Mouse (Mus musculus): Measurements from ENCODE around the gene Naa25.

Gene Naa25

DNA sequence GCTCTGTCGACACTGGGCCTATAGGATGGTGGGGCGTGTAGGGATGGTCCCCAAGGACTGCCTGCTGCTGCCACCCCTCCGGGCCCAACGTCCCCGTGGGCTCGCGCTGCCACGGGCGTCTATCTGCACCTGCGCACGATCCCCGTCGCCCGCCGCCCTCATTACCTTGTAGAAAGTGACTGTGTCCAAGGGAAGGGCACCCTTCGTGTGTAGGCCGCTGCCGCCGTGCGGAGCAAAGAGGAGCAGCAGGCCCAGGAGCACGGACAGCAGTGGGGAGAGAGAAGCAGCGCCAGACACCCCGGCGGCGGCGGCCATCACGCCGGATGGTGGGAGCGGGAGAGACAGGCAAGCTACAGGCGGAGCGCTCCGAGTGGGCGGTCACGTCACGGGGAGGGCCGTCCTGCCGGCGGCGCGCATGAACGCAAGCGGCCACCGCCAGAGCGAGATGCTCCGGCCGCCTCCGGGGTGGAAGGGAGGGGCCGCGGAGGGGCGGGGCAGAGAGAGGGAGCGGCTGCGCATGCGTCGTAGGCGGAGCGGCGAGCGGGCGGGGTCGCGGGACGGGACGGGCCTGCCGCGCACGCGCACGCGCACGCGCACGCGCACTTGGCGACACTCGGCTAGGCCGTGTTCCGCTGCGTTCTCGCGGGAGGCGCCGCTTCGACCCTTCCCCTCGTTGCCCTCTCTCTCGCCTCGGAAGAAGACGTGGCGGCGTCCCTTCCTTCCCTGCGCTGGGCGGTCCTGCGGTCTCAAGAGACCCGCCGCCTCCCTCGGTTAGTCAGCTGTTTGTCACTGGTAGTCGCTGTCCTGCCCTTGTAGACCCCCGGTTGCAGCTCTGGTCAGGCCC, 54.5 kb downstream of the Naa25 start, which contains the start of gene Erp29:
Gene Erp29, minus strand, starts transcription at position 481 of the 844 bp plus-strand sequence.
- DNase-seq (ENCODE audit: low spot score in 2 of 2): peak; percentile 98

DNA sequence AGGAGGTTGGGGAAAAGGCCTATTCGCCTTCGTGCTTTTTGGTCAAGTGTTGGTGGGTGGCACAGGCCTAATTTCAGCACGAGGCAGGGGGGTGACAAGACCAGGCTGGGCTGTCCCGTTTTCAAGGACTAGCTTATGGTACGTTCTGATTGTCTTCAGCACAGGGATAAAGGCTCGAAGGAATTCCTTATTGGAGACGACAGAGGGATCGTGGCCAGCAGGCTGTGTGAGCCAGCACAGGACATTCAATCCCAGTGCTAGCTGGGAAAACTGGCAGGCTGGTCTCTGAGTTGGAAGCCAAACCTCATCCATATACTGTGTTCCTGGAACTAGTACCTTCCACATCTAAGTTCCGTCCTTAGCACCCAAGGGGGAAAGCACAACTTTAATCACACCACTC, 55.2 kb downstream of the Naa25 start:
- no peak for DNase-seq (ENCODE audit: low spot score in 2 of 2)

DNA sequence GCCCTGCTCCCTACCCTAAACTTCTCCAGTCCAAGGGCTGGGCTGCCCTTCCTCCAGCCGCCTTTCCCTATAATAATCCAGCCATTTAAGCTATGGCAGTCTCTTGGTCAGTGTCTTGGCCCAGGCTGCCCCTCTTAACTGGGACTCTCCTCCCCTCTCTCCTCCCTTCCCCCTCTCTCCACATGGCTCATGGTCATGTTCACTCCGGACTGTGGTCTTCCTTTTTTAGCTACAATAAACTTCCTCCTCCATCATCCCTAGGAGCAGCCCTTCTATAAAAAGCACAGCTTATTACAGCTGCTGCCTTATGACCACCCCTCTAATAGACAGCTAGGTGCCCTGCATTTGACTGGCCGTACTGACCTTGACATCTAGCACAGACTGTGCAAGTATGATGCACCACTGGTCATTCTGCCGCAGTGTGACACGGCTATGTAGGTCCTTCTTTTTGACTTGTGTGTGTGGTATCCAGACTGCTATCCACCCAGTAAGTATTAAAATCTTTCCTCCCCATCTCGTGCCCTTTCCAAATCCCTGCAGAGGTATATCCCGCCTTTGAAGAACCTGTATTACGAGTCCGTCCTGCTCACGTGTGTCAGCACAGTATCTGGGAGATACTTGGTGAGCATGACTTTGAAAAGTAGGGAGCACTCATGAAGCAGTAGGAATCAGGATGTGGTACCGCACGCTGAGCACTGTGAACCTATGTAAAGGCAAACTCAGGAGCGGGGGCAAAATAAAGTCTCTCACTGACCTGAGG, 56.2 kb downstream of the Naa25 start:
- DNase-seq (ENCODE audit: low spot score in 2 of 2): peak; percentile 40 to 42

DNA sequence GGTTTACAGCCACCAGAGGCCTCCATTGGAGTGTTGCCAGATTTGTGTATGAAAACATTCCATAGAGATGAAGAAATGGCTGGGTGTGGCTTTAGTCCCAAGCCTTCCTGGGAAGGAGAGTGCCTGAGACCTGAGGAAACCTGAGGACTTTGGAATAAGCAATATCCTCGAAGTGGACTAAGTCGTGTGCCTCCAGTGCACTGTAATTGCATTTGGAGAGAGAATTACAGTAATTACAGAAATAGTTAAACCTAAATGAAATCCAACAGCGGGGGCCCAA, 56.7 kb downstream of the Naa25 start:
- DNase-seq (ENCODE audit: low spot score in 2 of 2): no peak

DNA sequence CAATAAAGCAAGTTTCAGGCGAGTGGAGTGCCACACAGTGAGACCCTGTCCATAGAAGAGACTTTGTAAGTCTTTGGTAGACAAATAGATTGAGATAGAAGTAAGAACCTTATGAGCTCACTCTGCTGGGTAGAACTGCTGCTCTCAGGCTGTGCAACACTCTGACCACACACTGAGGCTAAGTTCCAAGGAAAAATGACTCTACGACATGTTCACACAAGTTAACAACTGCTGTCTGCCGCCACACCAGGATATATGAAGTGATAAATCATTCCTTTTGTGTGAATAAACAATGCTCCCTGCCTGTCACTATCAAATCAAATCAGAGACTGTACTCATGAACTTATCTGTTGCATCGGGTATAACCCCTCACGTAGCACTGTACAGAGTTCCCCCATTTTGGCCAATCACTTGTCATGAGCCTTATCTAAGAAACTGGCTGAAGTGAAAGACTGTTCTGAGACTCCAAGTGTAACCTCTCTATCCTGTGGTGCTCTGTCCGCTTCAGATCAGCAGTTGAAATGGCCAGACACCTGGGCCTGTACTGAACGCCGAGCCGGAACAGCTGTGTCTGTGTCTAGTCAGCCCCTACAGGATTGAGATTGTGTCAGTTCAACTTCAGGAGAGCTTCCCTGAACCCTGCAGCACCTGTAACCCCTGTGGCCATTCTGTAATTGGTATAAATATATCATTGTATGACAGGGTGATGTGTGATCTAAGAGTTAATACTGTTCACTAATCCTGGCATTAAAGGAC, 58.0 kb downstream of the Naa25 start:
- DNase-seq (ENCODE audit: low spot score in 2 of 2): no peak

DNA sequence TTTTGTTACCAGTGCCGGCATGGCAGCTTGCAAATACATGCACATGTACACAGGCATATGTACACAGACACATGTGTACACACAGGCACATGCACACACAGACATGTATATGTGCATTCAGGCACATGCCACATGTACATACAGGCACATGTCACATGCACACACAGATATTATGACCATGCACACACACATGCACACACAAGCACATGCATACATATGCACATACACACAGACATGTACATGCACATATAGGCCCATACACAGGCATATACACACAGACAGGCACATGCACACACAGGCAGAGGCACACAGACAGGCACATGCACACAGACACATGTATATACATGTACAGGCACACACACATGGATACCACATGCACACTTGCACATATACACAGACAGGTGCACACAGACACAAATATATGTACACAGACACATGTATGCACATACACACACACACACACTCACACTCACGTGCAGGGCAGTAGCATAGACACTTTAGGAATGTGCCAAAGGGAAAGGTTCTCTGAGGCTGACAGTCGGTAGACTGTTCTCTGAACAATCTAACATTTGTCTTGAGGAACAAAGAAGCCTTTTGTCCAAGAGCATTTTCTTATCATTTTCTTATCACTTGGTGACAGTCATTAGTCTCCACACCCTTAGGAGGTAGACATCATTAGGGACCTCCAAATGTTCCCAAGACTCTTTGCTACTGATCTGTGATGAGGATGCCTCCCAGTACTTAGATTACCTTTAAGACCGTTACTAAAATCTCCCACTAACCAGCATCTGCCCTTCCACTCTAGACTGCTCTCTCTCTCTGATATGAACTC, 63.8 kb downstream of the Naa25 start:
- DNase-seq (ENCODE audit: low spot score in 2 of 2): no peak

DNA sequence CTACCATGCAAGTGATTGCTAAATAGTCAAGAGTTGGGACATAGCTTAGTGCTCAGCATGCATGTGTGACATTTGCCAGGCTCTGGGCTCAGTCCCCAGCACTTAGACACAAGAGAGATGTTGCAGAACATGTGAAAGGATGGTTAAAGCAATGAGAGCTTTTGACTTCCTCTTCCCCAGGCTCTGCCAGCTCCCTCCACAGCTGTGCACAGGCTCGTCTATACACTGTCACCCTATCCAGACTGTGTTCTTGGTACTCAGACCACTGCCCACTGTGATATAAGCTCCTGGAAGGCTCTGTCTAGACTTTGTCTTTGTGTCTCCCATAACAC, 64.4 kb downstream of the Naa25 start:
- no peak for DNase-seq (ENCODE audit: low spot score in 2 of 2)

DNA sequence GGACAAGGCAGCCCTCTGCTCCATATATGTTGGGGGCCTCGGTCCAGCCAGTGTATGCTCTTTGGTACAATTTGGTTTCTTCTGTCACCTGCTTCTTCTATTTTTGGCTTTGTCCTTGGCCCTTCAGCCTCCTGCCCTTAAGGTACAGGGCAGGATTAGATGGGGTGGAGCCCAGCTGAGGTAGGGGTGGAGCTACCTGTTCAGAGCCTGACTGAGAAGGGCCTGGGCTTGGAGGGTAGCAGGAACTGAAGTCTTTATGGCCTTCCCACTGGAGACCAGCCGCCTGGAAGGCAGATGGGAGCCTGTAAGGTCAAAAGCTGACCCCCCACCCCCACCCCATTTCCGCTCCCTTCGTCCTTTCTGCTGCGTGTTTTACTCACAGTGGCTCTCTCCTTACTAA, 65.2 kb downstream of the Naa25 start:
- no peak for DNase-seq (ENCODE audit: low spot score in 2 of 2)

DNA sequence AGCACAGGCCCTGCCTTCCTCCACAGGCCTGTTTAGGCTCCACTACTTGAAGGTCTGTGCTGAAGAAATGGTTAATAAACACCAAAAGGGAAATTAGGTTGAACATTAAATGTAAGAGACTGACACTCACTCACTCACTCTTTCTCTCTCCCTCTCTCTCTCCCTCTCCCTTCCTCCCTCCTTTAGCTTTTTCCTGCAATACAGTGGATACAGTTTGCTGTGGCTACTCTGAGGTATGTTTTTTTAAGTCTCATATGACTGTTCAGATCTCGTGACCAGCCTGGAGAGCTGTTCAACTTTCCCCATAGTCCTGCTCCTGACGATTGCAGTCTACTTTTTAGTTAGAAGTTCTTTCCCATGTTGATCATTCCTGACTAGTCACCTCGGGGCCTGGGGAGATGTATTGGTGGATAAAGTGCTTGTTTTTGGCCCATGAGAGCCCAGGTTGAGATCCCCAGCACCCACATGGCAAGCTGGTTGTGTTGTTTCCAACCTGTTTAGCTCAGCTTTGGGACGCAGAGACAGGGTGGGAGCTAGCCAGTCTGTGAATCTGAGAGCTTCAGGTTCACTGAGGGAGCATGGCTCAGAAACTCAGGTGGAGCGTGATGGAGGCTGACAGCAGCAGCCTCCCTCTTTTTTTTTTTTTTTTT, 66.0 kb downstream of the Naa25 start:
- DNase-seq (ENCODE audit: low spot score in 2 of 2): no peak

DNA sequence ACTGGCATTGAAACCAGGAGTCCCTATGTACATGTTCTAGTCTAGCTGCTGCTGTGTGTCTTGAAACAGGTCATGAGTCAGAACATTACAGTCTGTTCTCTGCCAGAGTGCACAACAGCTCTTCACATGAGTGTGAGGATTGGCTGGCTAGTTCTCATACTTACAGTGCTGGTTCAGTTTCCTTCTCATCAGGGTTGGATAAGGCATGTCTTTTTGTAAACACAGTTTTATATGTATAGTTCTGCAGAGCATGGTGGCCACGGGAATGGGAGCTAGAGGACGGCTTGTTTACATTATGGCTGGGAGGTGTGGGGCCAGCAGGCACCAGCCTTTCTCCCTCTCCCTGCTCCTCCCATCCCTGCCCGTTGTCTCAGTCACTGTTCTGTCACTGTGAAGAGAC, 71.8 kb downstream of the Naa25 start:
- DNase-seq (ENCODE audit: low spot score in 2 of 2): no peak

DNA sequence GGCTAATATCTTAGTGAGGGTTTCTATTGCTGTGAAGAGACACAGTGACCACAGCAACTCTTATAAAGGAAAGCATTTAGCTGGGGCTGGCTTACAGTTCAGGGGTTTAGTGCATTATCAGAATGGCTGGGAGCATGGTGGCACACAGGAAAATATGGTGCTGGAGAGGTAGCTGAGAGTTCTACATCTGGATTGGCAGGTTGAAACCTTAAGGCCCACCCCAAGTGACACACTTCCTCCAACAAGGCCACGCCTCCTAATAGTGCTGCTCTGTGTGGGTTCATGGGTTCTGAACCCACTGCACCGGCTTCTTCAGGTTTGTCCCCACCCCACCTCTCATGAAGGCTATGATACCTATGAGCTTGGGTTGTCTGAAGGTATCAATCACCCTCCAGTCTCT, 74.7 kb downstream of the Naa25 start:
- no peak for DNase-seq (ENCODE audit: low spot score in 2 of 2)

DNA sequence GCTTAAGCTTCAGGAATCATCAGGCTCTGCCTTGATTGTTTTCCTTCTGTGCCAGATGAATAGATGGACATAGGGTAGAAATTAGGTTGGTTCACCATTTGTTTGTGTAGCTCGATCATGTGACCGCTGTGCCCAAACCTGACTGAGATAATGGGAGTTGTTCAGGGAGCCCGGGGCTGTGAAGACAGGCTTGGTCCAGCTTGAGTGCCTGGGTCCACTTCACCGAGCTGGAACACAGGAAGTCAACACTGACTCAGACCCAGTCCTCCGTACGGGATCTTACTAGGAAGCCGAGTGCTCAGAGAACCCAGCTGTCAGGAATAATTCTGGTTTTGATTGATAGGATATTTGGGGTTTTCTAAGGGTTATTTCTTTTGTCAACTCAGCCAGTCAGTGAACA, 76.9 kb downstream of the Naa25 start:
- no peak for DNase-seq (ENCODE audit: low spot score in 2 of 2)

DNA sequence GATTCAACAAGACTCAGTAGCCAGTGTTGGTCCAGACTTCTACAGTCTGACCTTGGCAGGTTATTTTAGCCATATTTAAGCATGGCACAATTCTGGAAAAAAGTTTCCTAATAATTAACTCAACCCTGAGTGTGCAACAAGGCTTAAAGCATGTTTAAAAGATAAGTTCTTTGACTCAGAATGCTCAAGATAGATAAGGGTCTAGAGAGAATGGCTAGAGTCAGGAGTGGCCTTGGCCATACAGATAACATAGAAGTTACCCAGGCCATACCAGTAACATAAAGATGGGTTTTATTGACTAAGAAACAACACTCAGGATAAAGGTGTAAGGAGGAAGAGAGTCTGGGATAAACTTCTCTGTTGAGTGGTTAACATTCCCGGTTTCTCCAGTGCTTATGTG, 78.3 kb downstream of the Naa25 start:
- DNase-seq (ENCODE audit: low spot score in 2 of 2): no peak

DNA sequence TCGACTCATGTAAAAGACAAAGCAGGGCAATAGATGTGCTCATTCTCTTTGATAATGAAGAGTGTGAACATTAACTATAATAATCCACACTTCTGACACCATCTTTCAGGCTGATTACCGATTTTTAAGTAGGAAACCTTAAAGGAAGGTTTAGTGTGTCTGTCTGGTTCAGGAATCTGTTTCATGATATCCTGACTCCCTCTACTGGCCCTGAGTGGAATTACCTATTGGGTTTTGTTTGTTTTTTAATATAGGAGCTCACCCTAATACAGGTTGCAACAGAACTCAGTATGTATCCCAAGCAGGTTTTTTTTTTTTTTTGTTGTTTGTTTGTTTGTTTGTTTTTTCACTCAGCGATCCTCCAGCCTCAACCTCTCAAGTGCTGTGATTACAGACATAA, 79.9 kb downstream of the Naa25 start:
- peak; percentile 12 to 40 for DNase-seq (ENCODE audit: low spot score in 2 of 2)

DNA sequence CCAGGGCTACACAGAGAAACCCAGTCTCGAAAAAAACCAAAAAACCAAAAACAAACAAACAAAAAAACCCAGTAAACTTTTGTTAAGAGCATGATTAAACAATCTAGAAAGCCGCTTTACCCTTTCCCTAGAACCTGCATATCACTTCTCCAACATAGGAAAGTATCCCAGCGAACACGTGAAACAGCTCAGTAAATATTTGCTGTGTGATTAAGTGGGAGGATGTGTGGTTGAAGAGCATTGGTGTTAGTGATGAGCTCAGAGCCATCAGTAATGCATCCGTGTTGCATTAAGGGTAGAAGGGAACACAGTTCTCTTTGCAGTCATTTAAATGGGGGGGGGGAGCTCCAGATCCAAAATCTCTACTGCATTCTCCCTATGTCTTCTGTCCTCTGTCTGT, 87.1 kb downstream of the Naa25 start:
- no peak for DNase-seq (ENCODE audit: low spot score in 2 of 2)

DNA sequence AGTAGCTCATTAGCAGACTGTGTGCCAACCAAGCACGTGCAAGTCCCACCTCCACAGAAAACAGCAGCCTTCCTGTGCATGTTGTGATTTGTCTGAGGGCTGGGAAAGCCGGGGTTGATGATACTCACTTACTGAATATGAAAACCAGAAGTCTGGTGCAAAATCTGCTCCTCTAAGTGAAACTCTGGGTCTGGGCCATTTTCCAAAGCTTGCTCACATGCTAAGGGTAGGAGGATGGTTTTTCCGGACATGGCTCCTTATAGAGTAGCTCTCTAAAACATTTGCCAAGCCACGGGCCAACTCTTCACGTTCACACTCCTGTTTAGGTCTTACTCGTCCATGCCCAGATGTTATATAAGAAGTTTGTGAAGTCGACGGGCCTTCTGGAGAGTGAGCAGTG, 95.6 kb downstream of the Naa25 start:
- DNase-seq (ENCODE audit: low spot score in 2 of 2): no peak
